Mouse (Mus musculus): ENCODE results near the gene Gm20521. TPM values are rescaled to one million over a fixed set of nuclear protein-coding genes. Genes with fewer than 3 reads are reported as not detected.

The Gm20521 gene
- 1 to 10 TPM in 1 of 3 experiments, not detected in 2; 1.6 TPM for polyA plus RNA-seq (2017; shearing (Covaris generic))

DNA sequence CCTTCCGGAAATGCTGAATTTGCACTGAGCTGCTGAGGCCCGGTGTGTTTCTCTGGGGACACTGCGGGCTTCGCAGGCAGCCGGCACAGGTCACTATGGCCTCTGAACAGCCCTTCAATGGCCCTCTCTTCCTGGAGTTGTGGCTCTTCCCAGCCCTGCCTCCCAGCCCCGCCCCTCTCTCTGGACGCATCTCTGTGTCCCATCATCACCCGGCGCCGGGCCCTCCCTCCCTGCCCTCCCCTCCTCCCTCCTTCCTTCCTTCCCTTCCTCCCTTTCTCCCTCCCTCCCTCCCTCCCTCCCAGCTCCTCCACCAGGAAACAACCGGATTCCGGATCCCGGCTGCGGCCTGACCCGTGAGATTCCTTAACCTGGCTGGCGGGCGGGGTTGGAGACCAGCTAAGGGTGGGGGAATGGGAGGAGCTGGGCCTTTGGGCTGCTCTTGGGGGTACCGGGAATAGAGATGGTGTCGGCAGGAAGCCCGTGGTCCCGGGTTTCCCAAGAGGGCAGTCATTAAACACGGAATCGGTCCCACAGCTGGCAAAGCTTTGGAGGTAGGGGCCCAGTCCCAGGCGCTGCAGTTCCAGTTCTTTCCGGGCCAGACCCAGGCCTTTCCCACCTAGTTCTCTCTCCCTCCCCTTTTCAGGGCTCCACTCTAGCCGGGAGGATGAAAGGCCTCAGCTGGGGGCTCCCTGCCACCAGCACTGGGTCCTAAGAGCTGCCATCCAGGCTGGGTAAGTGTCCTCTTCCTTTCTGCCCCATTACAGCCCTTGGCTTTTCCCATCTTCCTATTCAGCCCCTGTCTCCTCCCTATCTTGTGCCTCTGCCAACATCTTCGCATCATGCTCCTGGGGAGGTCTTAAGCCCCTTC lies at the start of gene Gm20521, which contains the start of gene Bcl2l2:
TSS of gene Gm20521 (plus strand) at position 288 of the 868 bp plus-strand sequence.
TSS of gene Bcl2l2 (plus strand) at position 224 of the 868 bp plus-strand sequence.
- ATAC-seq = peak; percentile 58

- peak; percentile 41 for ATAC-seq
Measured at GRCm38 (mm10) chr14:54843461-54843860, 39.8 kb upstream of the Gm20521 start.

DNA sequence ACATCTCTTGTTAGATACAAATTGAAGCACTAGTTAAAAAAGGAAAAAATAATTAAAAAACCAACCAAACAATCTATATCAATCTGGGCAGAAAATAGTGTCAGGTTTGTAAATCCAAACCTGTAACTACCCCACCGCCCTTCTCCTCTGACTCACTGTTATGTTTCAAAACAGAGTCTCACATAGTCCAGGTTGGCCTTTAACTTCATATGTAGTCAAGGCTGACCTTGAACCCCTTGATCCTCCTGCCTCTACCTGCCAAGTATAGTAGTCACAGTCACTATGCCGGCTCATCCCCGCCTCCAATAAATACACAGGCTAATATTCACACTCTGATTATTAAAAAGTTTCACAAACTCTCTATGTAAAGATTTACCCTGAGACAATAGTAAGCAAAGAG lies 27.5 kb upstream of the Gm20521 start:
- no peak for ATAC-seq

DNA sequence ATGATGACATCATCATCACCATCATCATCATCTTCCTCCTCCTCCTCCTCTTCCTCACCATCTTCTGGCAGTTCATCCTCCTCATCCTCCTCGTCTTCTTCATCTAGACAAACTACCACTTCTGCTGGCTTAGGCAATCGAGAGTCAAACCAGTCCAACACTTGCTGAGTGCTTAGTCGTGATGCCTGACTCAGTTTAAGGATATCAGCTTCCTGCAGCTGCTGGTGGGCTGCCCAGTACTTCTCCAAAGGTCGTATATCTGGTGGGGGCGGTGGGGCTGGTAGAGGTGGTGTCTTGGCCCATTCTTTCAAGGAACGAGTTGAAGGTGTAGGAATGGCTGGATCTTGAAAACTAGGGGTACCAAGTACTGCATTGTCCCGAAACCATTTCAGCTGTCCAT lies 26.5 kb upstream of the Gm20521 start:
- ATAC-seq = no peak

DNA sequence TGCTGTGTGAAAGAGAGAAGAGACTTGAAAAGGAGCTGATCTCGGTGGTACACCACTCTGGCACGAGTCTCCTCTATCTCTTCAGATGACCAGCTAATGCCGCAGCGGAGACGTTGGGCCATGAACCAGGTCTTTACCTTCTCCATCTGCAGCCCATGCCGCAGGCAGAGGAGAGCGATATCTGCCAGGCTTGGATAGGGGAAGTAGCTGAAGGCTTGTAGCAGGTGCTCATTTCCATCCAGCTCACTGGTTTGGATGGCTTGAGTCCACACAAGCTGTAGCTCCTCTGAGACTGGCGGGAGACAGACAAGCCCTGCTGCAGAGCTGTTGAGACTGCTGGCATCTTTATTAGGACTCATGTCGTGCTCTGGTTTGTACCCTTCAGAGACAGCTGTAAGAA lies 25.4 kb upstream of the Gm20521 start:
- no peak for ATAC-seq

- ATAC-seq = no peak
Measured at GRCm38 (mm10) chr14:54860511-54860910, 22.7 kb upstream of the Gm20521 start.

GRCm38 (mm10) chr14:54863501-54864312 lies 19.5 kb upstream of the Gm20521 start:
- peak; percentile 91 for ATAC-seq

DNA sequence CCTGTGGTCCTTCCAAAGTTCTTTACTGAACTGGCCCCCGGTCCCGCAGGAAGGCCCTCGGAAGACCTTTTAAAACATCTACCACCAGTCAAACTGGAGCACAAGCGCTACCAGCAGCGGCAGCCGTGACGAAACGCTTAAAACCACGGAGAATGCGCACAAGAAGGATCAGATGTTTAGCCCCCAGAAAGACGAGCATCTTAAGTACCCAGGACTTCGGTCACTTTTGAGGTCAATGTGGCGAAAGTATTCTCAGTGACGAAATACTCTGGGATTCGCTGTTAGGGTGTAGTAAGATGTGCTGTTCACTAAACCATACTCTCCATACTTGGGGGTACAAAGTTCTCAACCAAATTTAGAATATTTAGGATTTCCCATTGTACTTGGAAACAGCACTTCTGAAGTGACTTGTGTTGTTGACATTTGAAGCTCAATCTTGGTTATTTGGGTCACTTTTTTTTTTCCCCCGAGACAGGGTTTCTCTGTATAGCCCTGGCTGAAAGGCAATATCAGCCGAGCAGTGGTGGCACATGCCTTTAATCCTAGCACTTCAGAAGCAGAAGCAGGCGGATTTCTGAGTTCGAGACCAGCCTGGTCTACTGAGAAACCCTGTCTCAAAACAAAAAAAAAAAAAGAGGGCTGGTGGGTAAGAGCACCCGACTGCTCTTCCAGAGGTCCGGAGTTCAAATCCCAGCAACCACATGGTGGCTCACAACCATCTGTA lies 18.8 kb upstream of the Gm20521 start:
- ATAC-seq = peak; percentile 62

- ATAC-seq = no peak
Measured at GRCm38 (mm10) chr14:54865626-54866025, 17.6 kb upstream of the Gm20521 start.

DNA sequence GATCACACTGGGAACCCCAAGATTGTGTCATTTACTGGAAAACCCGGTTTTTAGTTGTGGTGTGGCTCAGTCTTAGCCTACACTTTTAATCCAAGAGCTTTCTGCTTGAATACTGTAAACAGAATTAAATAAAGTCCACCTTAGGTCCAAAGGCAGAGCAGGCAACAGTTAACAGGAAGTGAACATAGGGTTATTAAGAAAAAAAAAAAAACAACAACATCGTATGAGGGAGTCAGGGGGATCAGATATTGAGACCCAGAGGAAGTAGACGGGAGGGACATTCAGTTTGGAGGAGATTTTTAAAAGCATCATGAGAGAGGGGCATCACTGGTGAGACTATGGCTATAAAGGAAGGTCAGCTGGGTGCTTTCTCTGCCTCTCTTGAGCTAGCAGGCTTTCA lies 17.0 kb upstream of the Gm20521 start:
- no peak for ATAC-seq

GRCm38 (mm10) chr14:54866936-54867335 lies 16.3 kb upstream of the Gm20521 start:
- ATAC-seq = no peak

DNA sequence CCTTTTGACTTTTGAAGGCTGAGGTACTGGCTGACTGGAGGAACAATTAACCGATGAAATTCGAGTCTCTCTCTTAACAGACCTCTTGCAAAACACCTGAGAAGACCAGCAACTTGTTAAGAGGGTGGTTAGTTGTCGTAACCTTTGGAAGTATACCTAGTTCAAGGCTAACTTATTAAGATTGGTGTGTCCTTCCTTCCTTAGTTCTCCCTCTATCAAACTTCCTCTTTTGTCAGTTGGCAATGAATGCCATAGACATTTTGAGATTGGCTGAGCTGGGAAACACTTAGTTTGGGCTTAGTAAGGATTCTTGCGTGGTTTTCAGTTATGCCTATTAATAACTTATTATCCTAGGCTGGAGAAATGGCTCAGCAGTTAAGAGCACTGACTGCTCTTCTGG lies 15.2 kb upstream of the Gm20521 start:
- no peak for ATAC-seq

- no peak for ATAC-seq
Measured at GRCm38 (mm10) chr14:54870861-54871260, 12.4 kb upstream of the Gm20521 start, which contains the start of gene Homez. TSS of gene Homez (minus strand) at chr14:54870961.

- no peak for ATAC-seq
Measured at GRCm38 (mm10) chr14:54874165-54874564, 9.1 kb upstream of the Gm20521 start.

- peak; percentile 44 for ATAC-seq
Measured at GRCm38 (mm10) chr14:54875844-54876538, 7.2 kb upstream of the Gm20521 start.

DNA sequence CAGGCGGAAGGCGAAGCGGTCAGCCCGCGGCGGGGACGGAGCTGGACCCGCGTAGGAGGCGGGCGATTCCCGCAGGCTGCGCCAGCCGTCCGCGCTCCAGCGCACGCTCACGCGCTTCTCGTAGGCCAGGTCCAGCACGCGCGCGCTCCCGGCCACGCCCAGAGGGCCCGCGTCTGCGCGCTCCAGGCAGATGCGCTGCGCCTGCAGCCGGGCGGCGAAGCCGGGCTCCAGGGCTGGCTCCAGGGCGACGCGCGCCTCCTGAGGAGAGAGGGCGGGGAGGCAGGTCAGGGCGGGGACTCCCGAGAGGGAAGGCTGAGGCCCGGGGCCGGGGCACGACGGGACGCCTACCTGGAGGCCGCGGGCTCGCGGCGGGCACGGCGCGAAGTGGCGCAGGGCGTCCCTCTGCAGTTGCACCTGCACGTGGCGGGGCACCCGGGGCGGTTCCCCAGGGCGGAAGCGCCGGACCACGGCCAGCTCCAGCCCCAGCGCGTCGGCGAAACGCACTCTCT lies 6.6 kb upstream of the Gm20521 start:
- peak; percentile 75 for ATAC-seq

DNA sequence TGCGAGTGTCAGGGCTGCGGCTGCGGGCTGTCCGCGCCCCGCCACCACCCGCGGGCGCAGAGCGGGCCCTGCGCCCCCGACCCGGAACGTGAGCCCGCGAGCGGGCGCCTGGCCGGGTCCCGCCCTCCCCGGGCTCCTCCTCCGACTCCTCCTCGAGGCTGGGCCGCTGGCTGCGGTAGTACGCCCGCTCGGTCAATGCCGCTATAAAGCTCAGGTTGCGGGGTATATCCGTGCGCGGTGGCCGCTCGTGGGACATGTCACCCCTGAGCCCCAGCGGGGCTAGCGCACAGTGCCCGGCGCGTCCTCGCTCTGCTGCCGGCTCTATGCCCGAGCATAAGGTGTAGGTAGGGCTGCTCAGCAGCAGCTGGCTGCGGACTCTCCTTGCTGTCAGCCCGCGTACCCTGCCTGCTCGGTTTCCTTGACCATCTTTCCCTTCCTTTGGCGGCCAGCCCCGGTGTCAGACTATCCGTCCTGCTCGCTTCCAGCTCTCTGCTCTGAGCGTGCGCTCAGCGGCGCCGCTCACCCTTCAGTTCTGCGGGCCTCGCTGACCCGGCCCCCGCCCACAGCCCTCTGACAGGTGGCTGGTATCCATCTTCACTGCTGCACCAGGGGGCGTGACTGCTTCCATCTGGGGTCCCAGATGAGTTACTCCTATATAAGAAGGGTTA lies 6.1 kb upstream of the Gm20521 start, which contains the start of gene Ppp1r3e:
TSS of gene Ppp1r3e (minus strand) at position 503 of the 668 bp plus-strand sequence.
- ATAC-seq = peak; percentile 66

DNA sequence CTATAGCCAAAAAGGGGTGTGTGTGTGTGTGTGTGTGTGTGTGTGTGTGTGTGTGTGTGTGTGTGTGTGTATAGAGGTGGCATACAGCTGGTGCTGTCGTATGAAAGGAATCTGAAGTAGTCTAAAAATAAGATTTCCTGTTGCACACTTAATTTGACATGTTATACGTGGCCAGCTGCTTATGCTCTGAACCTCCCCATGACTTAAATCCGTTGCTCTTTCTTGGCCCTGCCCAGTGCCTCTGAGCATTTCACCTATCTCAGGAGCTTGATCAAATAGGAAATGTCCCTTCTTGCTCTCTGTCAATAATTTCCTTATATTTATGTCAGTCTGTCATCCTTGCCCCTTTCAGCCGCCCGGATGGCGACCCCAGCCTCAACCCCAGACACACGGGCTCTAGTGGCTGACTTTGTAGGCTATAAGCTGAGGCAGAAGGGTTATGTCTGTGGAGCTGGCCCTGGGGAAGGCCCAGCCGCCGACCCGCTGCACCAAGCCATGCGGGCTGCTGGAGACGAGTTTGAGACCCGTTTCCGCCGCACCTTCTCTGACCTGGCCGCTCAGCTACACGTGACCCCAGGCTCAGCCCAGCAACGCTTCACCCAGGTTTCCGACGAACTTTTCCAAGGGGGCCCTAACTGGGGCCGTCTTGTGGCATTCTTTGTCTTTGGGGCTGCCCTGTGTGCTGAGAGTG lies 926 bp downstream of the Gm20521 start:
- peak; percentile 17 for ATAC-seq

- ATAC-seq = no peak
Measured at GRCm38 (mm10) chr14:54885309-54885708, 2.1 kb downstream of the Gm20521 start.

- no peak for ATAC-seq
Measured at GRCm38 (mm10) chr14:54892200-54892599, 9.0 kb downstream of the Gm20521 start, which contains the start of gene Pabpn1. TSS of gene Pabpn1 (plus strand) at chr14:54892500.

All from inflammation-experienced regulatory T-cells, adult 6 months (primary cell).